Mouse (Mus musculus): ENCODE data around the gene Farsa. TPM values are rescaled to one million over a fixed set of nuclear protein-coding genes. Genes with fewer than 3 reads are reported as not detected.

The Farsa gene
- polyA plus RNA-seq, 1 experiment from 2014 or later, result 102 TPM

Small RNA genes lying within 50 kb of the gene (microRNA-seq; reads per million reads assigned to microRNA genes)
- gene Mir7069, result 1.0 reads per million

Other genes with a start within 250 kb of the Farsa start
- gene Ier2, start 194.1 kb upstream of the Farsa start, polyA plus RNA-seq (2015; fragmentation: Nextera tagmentation; extraction: Ambion mirVana), result 32.5 and 37.7 TPM in 2 replicates
- 53.6 and 55.5 TPM in 2 replicates for gene Trmt1, start 170.7 kb upstream of the Farsa start, polyA plus RNA-seq (2015; fragmentation: Nextera tagmentation; extraction: Ambion mirVana)
- gene Nacc1, start 169.1 kb upstream of the Farsa start, polyA plus RNA-seq (2015; fragmentation: Nextera tagmentation; extraction: Ambion mirVana), result 14.1 and 15.1 TPM in 2 replicates
- 2.8 and 3.6 TPM in 2 replicates for gene Lyl1, start 155.5 kb upstream of the Farsa start, polyA plus RNA-seq (2015; fragmentation: Nextera tagmentation; extraction: Ambion mirVana)
- 1.4 and 2.2 TPM in 2 replicates for gene G430095P16Rik, start 134.0 kb upstream of the Farsa start, polyA plus RNA-seq (2015; fragmentation: Nextera tagmentation; extraction: Ambion mirVana)
- 28.7 and 34.4 TPM in 2 replicates for gene Nfix, start 56.6 kb upstream of the Farsa start, polyA plus RNA-seq (2015; fragmentation: Nextera tagmentation; extraction: Ambion mirVana)
- 12.3 and 12.8 TPM in 2 replicates for gene Dand5, start 34.2 kb upstream of the Farsa start, polyA plus RNA-seq (2015; fragmentation: Nextera tagmentation; extraction: Ambion mirVana)
- 35.1 and 39.8 TPM in 2 replicates for gene Gadd45gip1, start 25.5 kb upstream of the Farsa start, polyA plus RNA-seq (2015; fragmentation: Nextera tagmentation; extraction: Ambion mirVana)
- gene Rad23a, start 16.3 kb upstream of the Farsa start, polyA plus RNA-seq (2015; fragmentation: Nextera tagmentation; extraction: Ambion mirVana), result 69.9 and 74.2 TPM in 2 replicates
- 766 and 971 TPM in 2 replicates for gene Calr, start 10.1 kb upstream of the Farsa start, polyA plus RNA-seq (2015; fragmentation: Nextera tagmentation; extraction: Ambion mirVana)
- gene Syce2, start 15.1 kb downstream of the Farsa start, polyA plus RNA-seq (2015; fragmentation: Nextera tagmentation; extraction: Ambion mirVana), result 16.4 and 16.6 TPM in 2 replicates
- gene Gcdh, start 36.9 kb downstream of the Farsa start, polyA plus RNA-seq (2015; fragmentation: Nextera tagmentation; extraction: Ambion mirVana), result 37.2 and 37.3 TPM in 2 replicates
- 0.90 and 0.91 TPM in 2 replicates for gene Klf1, start 44.9 kb downstream of the Farsa start, polyA plus RNA-seq (2015; fragmentation: Nextera tagmentation; extraction: Ambion mirVana)
- gene Dnase2a, start 51.6 kb downstream of the Farsa start, polyA plus RNA-seq (2015; fragmentation: Nextera tagmentation; extraction: Ambion mirVana), result 4.5 and 8.8 TPM in 2 replicates
- 62.7 and 70.3 TPM in 2 replicates for gene Mast1, start 80.4 kb downstream of the Farsa start, polyA plus RNA-seq (2015; fragmentation: Nextera tagmentation; extraction: Ambion mirVana)
- gene Rtbdn, start 90.0 kb downstream of the Farsa start, polyA plus RNA-seq (2015; fragmentation: Nextera tagmentation; extraction: Ambion mirVana), result 1.4 and 1.6 TPM in 2 replicates
- not detected in 2 replicates for gene Gm49661, start 112.4 kb downstream of the Farsa start, polyA plus RNA-seq (2015; fragmentation: Nextera tagmentation; extraction: Ambion mirVana)
- 1,236 and 1,369 TPM in 2 replicates for gene Prdx2, start 112.6 kb downstream of the Farsa start, polyA plus RNA-seq (2015; fragmentation: Nextera tagmentation; extraction: Ambion mirVana)
- gene Rnaseh2a, start 112.8 kb downstream of the Farsa start, polyA plus RNA-seq (2015; fragmentation: Nextera tagmentation; extraction: Ambion mirVana), result 55.0 and 55.6 TPM in 2 replicates
- gene Junb, start 121.7 kb downstream of the Farsa start, polyA plus RNA-seq (2015; fragmentation: Nextera tagmentation; extraction: Ambion mirVana), result 7.5 and 8.4 TPM in 2 replicates
- 22.8 and 25.0 TPM in 2 replicates for gene Hook2, start 133.6 kb downstream of the Farsa start, polyA plus RNA-seq (2015; fragmentation: Nextera tagmentation; extraction: Ambion mirVana)
- gene Best2, start 157.5 kb downstream of the Farsa start, polyA plus RNA-seq (2015; fragmentation: Nextera tagmentation; extraction: Ambion mirVana), result not detected in 2 replicates
- 148 and 151 TPM in 2 replicates for gene Asna1, start 168.3 kb downstream of the Farsa start, polyA plus RNA-seq (2015; fragmentation: Nextera tagmentation; extraction: Ambion mirVana)
- 147 and 170 TPM in 2 replicates for gene Trir, start 169.8 kb downstream of the Farsa start, polyA plus RNA-seq (2015; fragmentation: Nextera tagmentation; extraction: Ambion mirVana)
- gene Tnpo2, start 179.9 kb downstream of the Farsa start, polyA plus RNA-seq (2015; fragmentation: Nextera tagmentation; extraction: Ambion mirVana), result 49.0 and 52.7 TPM in 2 replicates
- 48.6 and 50.8 TPM in 2 replicates for gene Fbxw9, start 203.1 kb downstream of the Farsa start, polyA plus RNA-seq (2015; fragmentation: Nextera tagmentation; extraction: Ambion mirVana)
- gene Gm5741, start 211.0 kb downstream of the Farsa start, polyA plus RNA-seq (2015; fragmentation: Nextera tagmentation; extraction: Ambion mirVana), result 1.5 TPM in 1 of 2 replicates, not detected in the other
- 86.9 and 109 TPM in 2 replicates for gene Dhps, start 214.8 kb downstream of the Farsa start, polyA plus RNA-seq (2015; fragmentation: Nextera tagmentation; extraction: Ambion mirVana)
- 117 and 118 TPM in 2 replicates for gene Wdr83os, start 223.8 kb downstream of the Farsa start, polyA plus RNA-seq (2015; fragmentation: Nextera tagmentation; extraction: Ambion mirVana)
- gene Wdr83, start 224.3 kb downstream of the Farsa start, polyA plus RNA-seq (2015; fragmentation: Nextera tagmentation; extraction: Ambion mirVana), result 56.5 and 58.6 TPM in 2 replicates
- 18.7 and 19.2 TPM in 2 replicates for gene Man2b1, start 226.3 kb downstream of the Farsa start, polyA plus RNA-seq (2015; fragmentation: Nextera tagmentation; extraction: Ambion mirVana)